Mouse (Mus musculus) ES-E14 (cell line): ENCODE measurements around the gene Gar1. TPM values are rescaled to one million over a fixed set of nuclear protein-coding genes. Genes with fewer than 3 reads are reported as not detected.

ENCODE experiments used
- DNase-seq: peaks from one replicate; pipeline ENCODE4 v3.0.0-alpha.2; 2013; ENCODE audit warnings: low read depth, low spot score
- H3K27ac ChIP-seq: 2 replicates; pipeline ENCODE4 v1.5.1; 2012; ENCODE audit warnings: low read depth, mild to moderate bottlenecking, low read length, moderate library complexity, mixed read lengths; ENCODE audit not compliant: poor library complexity, insufficient read depth, severe bottlenecking
- H3K36me3 ChIP-seq: 2 replicates; pipeline ENCODE4 v1.6.1; 2012; ENCODE audit warnings: mild to moderate bottlenecking, low read length, moderate library complexity, mixed read lengths; ENCODE audit not compliant: control insufficient read depth, poor library complexity, insufficient read depth, severe bottlenecking
- H3K4me1 ChIP-seq, 2 experiments: fragments of 150-350 bp in 1 of 2; sonication (generic) in 1 of 2; 2 replicates each; pipeline ENCODE4 v1.6.1; 2012; ENCODE audit warnings: low read length in 2 of 2, mild to moderate bottlenecking in 1 of 2, mixed read lengths in 1 of 2; ENCODE audit not compliant: control insufficient read depth in 2 of 2, insufficient read depth in 2 of 2, poor library complexity in 1 of 2
- H3K4me3 ChIP-seq, 2 experiments: fragments of 150-350 bp in 1 of 2; sonication (generic) in 1 of 2; 2 replicates each; pipeline ENCODE4 v1.5.1; 2012; ENCODE audit warnings: low read length in 2 of 2, low read depth in 1 of 2, mild to moderate bottlenecking in 1 of 2, mixed read lengths in 1 of 2; ENCODE audit not compliant: insufficient read depth in 1 of 2, poor library complexity in 1 of 2, severe bottlenecking in 1 of 2
- H3K9ac ChIP-seq: 2 replicates; pipeline ENCODE4 v1.6.1; 2012; ENCODE audit warnings: low read depth, mild to moderate bottlenecking, low read length, mixed read lengths; ENCODE audit not compliant: poor library complexity, insufficient read depth, severe bottlenecking
- H3K9me3 ChIP-seq: fragments of 150-350 bp; sonication (generic); 2 replicates; pipeline ENCODE4 v1.6.1; 2012; ENCODE audit warnings: low read depth, mild to moderate bottlenecking, low read length; ENCODE audit not compliant: control insufficient read depth, insufficient read depth
- CHD2 ChIP-seq: IDR thresholded peaks from 2 replicates; pipeline ENCODE4 v1.6.1; 2014; ENCODE audit warnings: mild to moderate bottlenecking, low read depth, low read length, inconsistent platforms
- HCFC1 ChIP-seq: IDR thresholded peaks from 2 replicates; pipeline ENCODE4 v1.6.1; 2012; ENCODE audit warnings: low read length, inconsistent platforms, borderline replicate concordance; ENCODE audit not compliant: insufficient read depth
- MAFK ChIP-seq: IDR thresholded peaks from 2 replicates; pipeline ENCODE4 v1.6.1; 2014; ENCODE audit warnings: mild to moderate bottlenecking, low read depth, low read length, inconsistent platforms; ENCODE audit not compliant: insufficient read depth
- ZC3H11A ChIP-seq: IDR thresholded peaks from 2 replicates; pipeline ENCODE4 v1.6.1; 2012; ENCODE audit warnings: low read depth, mild to moderate bottlenecking, inconsistent platforms, low read length, borderline replicate concordance
- ZNF384 ChIP-seq: IDR thresholded peaks from 2 replicates; pipeline ENCODE4 v1.6.1; 2012; ENCODE audit warnings: low read depth, low read length, inconsistent platforms
- in situ Hi-C, 2 experiments: fragments of 600-800 bp; cut with MboI; formaldehyde crosslinking; loops; one replicate each; pipeline ENCODE4 v1.15.1; 2025; ENCODE audit warnings: low sequenced_read_pairs in 2 of 2, inconsistent platforms in 1 of 2; ENCODE audit not compliant: unreplicated experiment in 2 of 2
- total RNA-seq: library from RNA; depleted of rRNA; stranded (reverse); fragments of 300-350 nt; gene quantifications from 2 replicates; pipeline ENCODE4 v1.2.3, GENCODE M21; 2012

The Gar1 gene
- total RNA-seq, 1 experiment = 79.1 TPM

DNA sequence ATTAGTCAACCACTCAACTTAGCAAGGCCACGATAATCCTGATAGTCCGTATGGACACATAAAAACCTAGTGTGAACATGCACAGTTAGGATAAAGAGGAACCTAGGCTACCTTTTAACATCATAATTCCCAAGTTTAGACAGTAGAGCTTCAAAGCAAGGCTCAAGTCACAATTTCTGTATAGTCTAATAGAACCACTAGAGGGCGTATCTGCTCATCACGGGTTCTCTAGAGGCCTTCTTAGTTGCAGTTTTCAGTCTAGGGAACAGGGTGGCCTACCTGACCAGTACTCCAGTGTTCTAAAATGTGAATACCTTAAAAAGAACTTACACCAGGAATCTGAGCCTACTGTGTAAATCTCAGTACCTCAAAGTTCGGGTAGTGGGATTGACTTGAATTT lies 7.9 kb downstream of the Gar1 start:
- Histone ChIP-seq H3K36me3 (peaks cover 15% of the 10 kb centered on the region), H3K4me3 (no peak overlapping the region), H3K4me1 (no peaks in the 10 kb centered on the region), H3K9me3 (no peaks in the 10 kb centered on the region), H3K9ac (no peak overlapping the region), H3K27ac (no peak overlapping the region)
- TF ChIP-seq ZNF384 (no peak), ZC3H11A (no peak), MAFK (no peak), CHD2 (no peak), HCFC1 (no peak)
- DNase-seq = peak; percentile 42
- in situ Hi-C loops = no loop called here

DNA sequence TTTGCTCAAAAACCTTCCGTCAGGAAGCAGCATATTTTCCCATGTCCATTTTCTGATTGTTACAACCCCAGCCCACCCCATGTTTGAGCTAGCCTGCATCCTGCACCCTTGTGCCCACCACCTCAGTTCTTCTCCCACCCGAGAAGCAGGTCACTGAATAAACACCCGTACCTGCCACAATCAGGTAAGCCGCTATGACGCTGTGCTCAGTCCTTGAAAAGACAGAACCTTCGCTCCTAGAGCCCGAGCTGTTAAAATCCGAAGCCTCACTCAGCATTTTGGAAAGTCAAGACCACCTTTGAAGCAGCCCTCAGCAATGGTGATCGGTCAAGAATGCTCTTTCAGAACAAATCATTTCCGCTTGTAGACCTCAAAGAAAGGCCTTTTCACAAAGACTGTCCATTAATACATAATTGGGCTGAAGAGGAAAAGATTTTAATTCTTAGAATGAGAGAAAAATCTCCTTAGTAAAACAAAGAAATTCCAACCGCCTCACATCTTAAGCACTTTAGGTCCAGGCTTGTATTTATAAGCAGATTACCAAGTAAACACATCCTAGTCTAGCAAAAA lies 8.9 kb downstream of the Gar1 start, which contains the start of gene Rrh:
Rrh (minus strand) TSS at position 382 of the 570 bp plus-strand sequence.
- Histone ChIP-seq H3K36me3 (peaks cover 12% of the 10 kb centered on the region), H3K9ac (no peak within 1 kb of the TSS), H3K4me3 (no peak within 1 kb of the TSS), H3K9me3 (no peaks in the 10 kb centered on the region), H3K4me1 (no peaks in the 10 kb centered on the region), H3K27ac (no peak within 1 kb of the TSS)
- in situ Hi-C loops = no loop called here
- TF ChIP-seq ZC3H11A (no peak), CHD2 (no peak), ZNF384 (no peak), HCFC1 (no peak), MAFK (no peak)
- no peak for DNase-seq

DNA sequence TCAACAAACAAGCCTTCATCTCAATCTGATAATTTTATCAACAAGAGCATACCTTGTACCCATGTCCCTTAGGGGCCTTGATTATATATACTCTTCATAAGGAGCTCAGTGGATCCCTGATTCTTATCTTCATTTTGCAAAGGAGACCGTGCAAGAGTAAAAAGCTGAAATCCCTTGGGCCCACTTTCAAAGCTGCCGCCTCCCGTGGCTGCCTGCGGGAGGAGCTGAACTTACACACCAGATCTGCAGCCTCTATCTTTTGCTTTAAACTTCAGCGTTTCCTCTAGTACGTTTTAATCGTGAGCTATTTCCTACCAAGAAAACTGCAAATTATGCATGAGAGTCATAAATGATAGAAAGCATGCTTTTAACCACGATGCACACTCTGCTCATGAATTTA lies 9.5 kb downstream of the Gar1 start:
- no peaks in the 10 kb centered on the region for H3K9me3 ChIP-seq
- H3K36me3 ChIP-seq = peaks cover 12% of the 10 kb centered on the region
- in situ Hi-C loops = no loop called here
- H3K4me3 ChIP-seq = no peak overlapping the region
- no peak overlapping the region for H3K27ac ChIP-seq
- no peak for DNase-seq
- no peak overlapping the region for H3K9ac ChIP-seq
- H3K4me1 ChIP-seq = no peaks in the 10 kb centered on the region
- TF ChIP-seq ZC3H11A (no peak), ZNF384 (no peak), HCFC1 (no peak), MAFK (no peak), CHD2 (no peak)

DNA sequence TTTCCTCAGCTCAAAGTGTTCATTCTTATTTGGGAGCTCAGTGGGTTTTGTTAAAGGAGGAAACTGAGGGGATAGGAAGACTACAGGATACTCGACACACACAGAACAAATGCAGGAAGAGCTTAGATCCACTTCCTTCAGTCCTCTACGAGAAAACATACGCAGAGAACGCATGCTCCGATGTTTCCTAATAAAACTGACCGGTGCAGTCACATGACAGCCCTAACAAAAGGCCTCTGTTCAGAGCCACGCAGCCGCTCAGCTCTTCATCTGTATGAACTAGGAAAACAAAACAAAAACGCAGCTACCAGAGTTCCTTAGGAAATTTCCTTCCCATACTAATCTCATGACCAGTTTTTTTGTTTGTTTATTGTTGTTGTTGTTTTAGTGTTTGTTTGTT lies 10.3 kb downstream of the Gar1 start:
- Histone ChIP-seq H3K27ac (no peak overlapping the region), H3K4me3 (no peak overlapping the region), H3K9me3 (no peaks in the 10 kb centered on the region), H3K36me3 (peaks cover 12% of the 10 kb centered on the region), H3K4me1 (no peaks in the 10 kb centered on the region), H3K9ac (no peak overlapping the region)
- TF ChIP-seq ZC3H11A = no peak
- TF ChIP-seq HCFC1 = no peak
- no peak for TF ChIP-seq MAFK
- no peak for TF ChIP-seq CHD2
- TF ChIP-seq ZNF384 = no peak
- in situ Hi-C loops = no loop called here
- DNase-seq = no peak

DNA sequence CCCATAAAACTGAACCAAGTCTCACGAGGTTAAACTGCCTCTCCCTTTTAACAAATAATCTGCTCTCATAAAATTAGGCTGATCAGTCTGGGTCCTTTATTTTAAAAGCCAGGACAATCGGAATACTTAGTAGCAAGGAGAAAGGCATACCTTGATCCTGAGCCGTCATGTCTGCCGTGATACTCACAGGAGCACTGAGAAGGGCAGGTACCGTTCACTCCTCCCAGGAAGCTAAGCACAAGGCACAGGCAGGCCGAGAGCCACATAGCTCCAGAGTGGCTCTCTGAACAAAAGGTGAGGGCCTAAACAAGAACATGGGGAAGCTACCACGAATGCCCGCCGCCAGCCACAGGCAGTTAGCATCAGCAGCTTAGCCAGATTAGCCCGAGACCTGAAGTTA lies 27.4 kb downstream of the Gar1 start, which contains the start of gene Lrit3:
Lrit3 (minus strand) TSS at position 266 of the 400 bp plus-strand sequence.
- in situ Hi-C loops = no loop called here
- DNase-seq = no peak
- Histone ChIP-seq H3K9ac (no peak within 1 kb of the TSS), H3K9me3 (no peaks in the 10 kb centered on the region), H3K27ac (no peak within 1 kb of the TSS), H3K4me3 (no peak within 1 kb of the TSS), H3K4me1 (no peaks in the 10 kb centered on the region), H3K36me3 (no peaks in the 10 kb centered on the region)
- TF ChIP-seq CHD2 (no peak), MAFK (no peak), ZC3H11A (no peak), ZNF384 (no peak), HCFC1 (no peak)
